Mouse (Mus musculus) leukemia stem cell, adult 10-12 weeks (primary cell): ENCODE measurements around the gene Csrnp3. TPM values are rescaled to one million over a fixed set of nuclear protein-coding genes. Genes with fewer than 3 reads are reported as not detected.

Experiments used
- polyA plus RNA-seq: library from polyadenylated mRNA; stranded (reverse); fragments of >175 nt; gene quantifications from 2 replicates; pipeline ENCODE4 v1.2.3, GENCODE M21; 2012; ENCODE audit warnings: low replicate concordance

Csrnp3 gene
- polyA plus RNA-seq = 0.17 TPM in 1 of 2 replicates, not detected in the other

DNA sequence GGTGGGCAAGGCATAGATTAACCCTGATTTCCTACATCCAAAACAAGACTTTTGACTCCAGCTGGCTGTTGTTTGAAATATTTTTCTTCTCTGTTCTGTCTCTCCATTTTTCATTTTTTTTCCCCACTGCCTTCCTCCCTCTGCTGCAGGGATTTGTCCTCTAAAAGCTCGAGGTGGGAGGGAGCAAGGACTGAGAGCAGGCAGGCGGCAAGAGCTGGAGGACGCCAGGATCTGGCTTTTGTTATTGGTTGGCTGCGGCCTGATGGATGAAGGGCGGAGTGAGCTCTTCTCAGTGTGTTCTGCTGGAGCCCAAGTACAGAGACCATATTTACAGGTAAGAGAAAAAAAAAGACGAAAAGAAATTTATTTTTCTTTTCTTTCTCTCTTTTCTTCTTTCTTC lies at the start of gene Csrnp3:
Csrnp3 (plus strand) TSS at position 217 of the 400 bp plus-strand sequence.

Other genes starting within 250 kb of the Csrnp3 start
- gene Scn2a, start 225.0 kb upstream of the Csrnp3 start, polyA plus RNA-seq = not detected in 2 replicates